Mouse (Mus musculus): ENCODE measurements around the gene Sstr3.

Gene Sstr3

DNA sequence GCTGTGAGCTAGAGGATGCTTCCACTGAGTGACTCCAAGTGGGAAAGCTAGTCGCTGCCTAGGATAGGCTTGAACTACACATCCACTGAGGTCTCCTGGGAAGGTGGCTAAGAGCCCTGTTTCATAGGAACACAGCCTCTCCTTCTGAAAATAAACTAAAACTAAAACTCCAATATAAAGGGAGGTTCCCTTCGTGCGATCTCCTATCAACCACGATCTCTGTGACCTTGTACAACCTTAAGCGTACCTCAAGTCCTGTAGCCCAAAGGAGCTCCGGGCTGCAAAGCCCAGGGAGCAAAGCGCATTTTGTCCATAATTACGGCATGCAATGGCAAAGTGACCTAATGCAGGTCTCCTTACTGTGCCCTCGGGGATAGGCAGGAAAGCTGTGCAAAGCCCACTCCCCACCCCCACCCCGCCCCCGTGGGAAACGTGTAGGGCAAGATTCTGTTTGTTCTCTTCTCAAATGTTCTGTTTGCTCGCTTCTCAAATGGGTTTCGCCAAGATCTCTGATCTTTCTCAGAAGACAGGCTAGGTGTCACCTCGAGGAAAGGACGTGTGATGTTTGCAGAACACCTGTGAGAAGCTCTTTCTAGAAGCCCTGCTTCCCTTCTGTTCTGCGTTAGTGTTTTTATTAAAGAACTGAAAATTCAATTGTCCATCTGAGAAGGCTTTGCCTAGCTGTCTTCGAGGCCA, 41.9 kb downstream of the Sstr3 start:
- whole genome bisulfite sequencing = 85% methylated on average over 18 of the region's 18 CpGs

GRCm38 (mm10) chr15:78494968-78495406, 49.5 kb downstream of the Sstr3 start, which contains the start of gene Il2rb:
Gene Il2rb (minus strand): TSS chr15:78495271.
- 88% methylated on average over 11 of the region's 11 CpGs for WGBS

DNA sequence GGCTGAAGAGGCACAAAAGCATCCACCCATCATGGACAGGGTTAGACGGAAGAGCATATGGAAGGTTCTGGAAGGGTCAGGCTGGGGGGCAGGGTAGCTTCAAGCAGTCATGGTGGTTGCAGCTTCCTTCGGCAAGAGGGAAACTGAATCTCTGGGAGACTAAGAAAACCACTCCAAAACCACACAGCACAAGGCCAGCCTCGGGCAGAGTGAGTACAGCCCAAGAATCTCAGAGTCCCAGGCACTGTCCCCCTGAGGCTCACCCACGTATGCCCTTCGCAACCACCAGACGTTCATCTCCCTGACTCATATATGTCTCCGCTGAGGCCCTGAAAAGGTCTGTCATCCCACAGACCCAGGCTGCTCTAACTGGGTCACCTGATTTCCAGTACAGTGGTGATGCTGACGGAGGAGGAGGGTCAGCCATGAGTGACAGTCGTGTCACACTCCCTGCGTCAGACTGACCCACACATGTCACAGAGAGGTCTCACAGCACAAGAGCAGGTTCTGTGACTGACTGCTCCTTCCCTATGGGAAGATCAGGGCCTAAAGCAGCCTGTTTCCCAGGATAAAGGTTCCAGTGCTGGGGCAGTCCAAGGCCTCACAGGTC, 51.0 kb downstream of the Sstr3 start:
- WGBS = 79% methylated on average over 10 of the region's 10 CpGs

DNA sequence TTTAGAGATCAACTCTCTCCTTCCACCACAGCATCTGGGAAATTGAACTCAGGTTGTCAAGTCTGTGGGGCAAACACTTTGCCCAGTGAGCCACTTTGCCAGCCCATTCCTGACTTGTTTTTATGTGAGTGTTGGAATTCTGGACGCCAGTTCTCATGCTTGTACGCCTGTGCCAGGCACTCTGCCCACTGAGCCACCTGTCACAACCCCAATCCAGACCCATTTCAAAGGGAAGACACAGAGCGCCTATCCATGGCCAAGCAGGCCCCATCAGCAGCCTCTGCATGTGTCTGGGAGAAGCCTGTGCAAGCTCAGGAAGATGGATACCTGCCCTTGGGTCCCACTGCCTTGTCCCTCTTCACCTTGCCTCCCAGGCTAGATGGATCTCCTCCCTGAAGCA, 53.2 kb downstream of the Sstr3 start:
- WGBS = 81% methylated on average over 3 of the region's 3 CpGs

DNA sequence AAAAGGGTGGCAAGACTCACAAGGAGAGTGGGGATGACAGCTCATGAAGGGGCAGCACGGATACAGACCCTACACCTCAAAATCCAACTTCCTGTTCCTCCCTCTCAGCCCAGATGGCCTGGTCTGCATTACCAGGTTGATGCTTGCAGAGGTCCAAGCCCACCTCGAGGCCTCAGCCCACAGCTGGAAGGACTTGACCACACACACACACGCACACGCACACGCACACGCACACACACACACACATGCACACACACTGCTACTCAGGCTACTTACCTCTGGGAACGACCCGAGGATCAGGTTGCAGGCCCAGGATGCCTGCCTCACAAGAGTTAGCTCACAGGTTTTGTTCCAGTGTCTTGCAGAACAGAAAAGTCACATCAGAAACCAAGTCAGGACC, 54.6 kb downstream of the Sstr3 start:
- WGBS = 83% methylated on average over 8 of the region's 8 CpGs

- 86% methylated on average over 3 of the region's 3 CpGs for WGBS
Observed at GRCm38 (mm10) chr15:78489248-78489647, 55.2 kb downstream of the Sstr3 start.

- WGBS = 56% methylated on average over 4 of the region's 4 CpGs
Observed at GRCm38 (mm10) chr15:78487066-78487465, 57.4 kb downstream of the Sstr3 start.

Data from cerebral cortex, adult 2 months (tissue).